Mouse (Mus musculus) megakaryocyte, embryonic 14.5 days (primary cell): ENCODE data around the gene Gsto2.

Experiments used
- FLI1 ChIP-seq: IDR thresholded peaks from 2 replicates; pipeline ENCODE4 v1.6.1; 2012; ENCODE audit warnings: low read length, inconsistent platforms, mixed read lengths
- GATA1 ChIP-seq: IDR thresholded peaks from 3 replicates; pipeline ENCODE4 v1.6.1; 2012; ENCODE audit warnings: mixed read lengths, low read length, inconsistent platforms, borderline replicate concordance

DNA sequence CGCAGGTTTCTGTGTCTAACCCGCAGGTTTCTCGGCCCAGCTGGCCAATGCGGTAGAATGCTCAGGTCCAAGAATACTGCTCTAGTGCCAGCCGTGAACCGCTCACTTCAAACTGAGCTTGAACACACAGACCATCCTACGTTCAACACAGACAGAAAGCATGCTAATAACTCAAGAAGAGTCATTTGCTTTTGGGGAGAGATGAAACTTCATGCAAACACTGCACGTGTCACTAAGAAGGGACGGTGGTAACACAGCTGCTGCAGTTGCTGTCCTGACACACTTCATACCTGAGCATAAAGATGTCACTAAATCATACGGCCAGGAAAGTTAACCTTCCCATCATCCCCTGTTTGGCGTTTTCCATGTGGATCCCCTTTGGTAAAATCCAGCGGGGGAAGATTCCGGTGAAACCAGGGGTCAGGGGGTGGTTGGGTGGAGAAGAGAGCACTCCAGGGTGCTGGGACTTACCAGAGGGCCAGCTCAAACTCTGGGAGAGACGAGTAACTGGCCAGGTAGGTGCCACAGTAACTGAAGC is 35.4 kb upstream of the Gsto2 start:
- TF ChIP-seq GATA1 (no peak), FLI1 (no peak)
